Mouse (Mus musculus) lung, embryonic 16.5 days (tissue): ENCODE measurements around the gene Hapln1. TPM values are rescaled to one million over a fixed set of nuclear protein-coding genes. Genes with fewer than 3 reads are reported as not detected.

Experiments
- ATAC-seq: fragments of 200-750 bp; cut with Nextera tagmentation; 2 replicates; pipeline ENCODE4 v1.8.0; 2017; ENCODE audit warnings: low read depth, mild to moderate bottlenecking, moderate library complexity
- H3K27ac ChIP-seq: fragments of 300-500 bp; sonication (generic); 2 replicates; pipeline ENCODE4 v1.5.1; 2014; ENCODE audit warnings: mild to moderate bottlenecking, control low read depth, low read length
- H3K27me3 ChIP-seq: fragments of 300-500 bp; sonication (generic); 2 replicates; pipeline ENCODE4 v1.6.1; 2014; ENCODE audit warnings: low read depth, low read length, mixed read lengths; ENCODE audit not compliant: control insufficient read depth, insufficient read depth
- H3K36me3 ChIP-seq: fragments of 300-500 bp; sonication (generic); 2 replicates; pipeline ENCODE4 v1.6.1; 2014; ENCODE audit warnings: low read length; ENCODE audit not compliant: control insufficient read depth, insufficient read depth
- H3K4me1 ChIP-seq: fragments of 300-500 bp; sonication (generic); replicated peaks from 2 replicates; pipeline ENCODE4 v1.6.1; 2014; ENCODE audit warnings: low read length, mixed read lengths; ENCODE audit not compliant: control insufficient read depth, insufficient read depth
- H3K4me2 ChIP-seq: fragments of 300-500 bp; sonication (generic); 2 replicates; pipeline ENCODE4 v1.6.1; 2014; ENCODE audit warnings: low read depth, low read length, control low read depth
- H3K4me3 ChIP-seq: fragments of 300-500 bp; sonication (generic); 2 replicates; pipeline ENCODE4 v1.5.1; 2014; ENCODE audit warnings: mild to moderate bottlenecking, low read length, control low read depth
- H3K9ac ChIP-seq: fragments of 300-500 bp; sonication (generic); 2 replicates; pipeline ENCODE4 v1.6.1; 2014; ENCODE audit warnings: low read length, control low read depth
- H3K9me3 ChIP-seq: fragments of 300-500 bp; sonication (generic); 2 replicates; pipeline ENCODE4 v1.6.1; 2016; ENCODE audit warnings: low read length; ENCODE audit not compliant: control insufficient read depth
- WGBS: fragments of 180-500 bp; shearing (Covaris S2); extraction: QIAGEN DNeasy Blood & Tissue Kit; methylation state at CpG from one replicate; pipeline ENCODE4 v1.1.7; 2014; 5-methylcytosine and 5-hydroxymethylcytosine counted together
- polyA plus RNA-seq: library from polyadenylated mRNA; unstranded; fragments of >200 nt; fragmentation: Nextera tagmentation; extraction: Ambion mirVana; gene quantifications from 2 replicates; pipeline ENCODE4 v1.2.1, GENCODE M21; 2015

Gene Hapln1
- polyA plus RNA-seq, 1 experiment from 2014 or later = 21.6 TPM

GRCm38 (mm10) chr13:89540301-89540982 lies 846 bp downstream of the Hapln1 start:
- WGBS = 40% methylated on average over 11 of the region's 11 CpGs
- H3K27me3 ChIP-seq = no peaks in the 10 kb centered on the region
- peak overlapping the region; percentile 59 for H3K4me2 ChIP-seq
- H3K4me1 ChIP-seq = no peaks in the 10 kb centered on the region
- H3K36me3 ChIP-seq = no peaks in the 10 kb centered on the region
- ATAC-seq = peak; percentile 53
- H3K9me3 ChIP-seq = no peaks in the 10 kb centered on the region
- peak overlapping the region; percentile 33 for H3K4me3 ChIP-seq
- peak overlapping the region; percentile 61 for H3K27ac ChIP-seq
- 0 out of 2 replicates have a peak overlapping the region, but pooled peaks have one; percentile 18 for H3K9ac ChIP-seq

DNA sequence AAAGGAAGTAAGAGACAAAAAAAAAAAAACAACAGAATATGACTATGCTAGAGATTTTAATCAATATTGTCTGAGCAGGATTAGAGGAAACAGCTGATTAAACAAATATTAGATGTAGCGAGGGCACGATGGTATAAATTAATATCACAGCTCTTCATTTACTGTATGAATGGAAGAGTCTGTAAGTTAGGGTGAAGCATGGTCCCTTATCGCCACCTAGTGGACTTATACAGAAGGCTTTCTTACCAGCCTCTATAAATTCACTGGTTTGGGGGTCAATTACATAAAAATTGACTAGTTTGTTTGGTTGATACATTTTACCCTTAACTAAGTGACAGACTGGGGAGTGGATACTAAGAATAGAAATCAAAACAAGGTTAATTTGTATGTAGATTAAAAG lies 3.4 kb downstream of the Hapln1 start:
- Histone ChIP-seq H3K9ac (no peak overlapping the region), H3K27ac (no peak overlapping the region), H3K4me1 (no peaks in the 10 kb centered on the region), H3K4me3 (no peak overlapping the region), H3K27me3 (no peaks in the 10 kb centered on the region), H3K9me3 (no peaks in the 10 kb centered on the region), H3K4me2 (no peak overlapping the region), H3K36me3 (no peaks in the 10 kb centered on the region)
- no peak for ATAC-seq
- 2% methylated on average over 3 of the region's 3 CpGs for WGBS

GRCm38 (mm10) chr13:89548203-89548740 lies 8.7 kb downstream of the Hapln1 start:
- Histone ChIP-seq H3K4me2 (no peak overlapping the region), H3K36me3 (no peaks in the 10 kb centered on the region), H3K4me3 (no peak overlapping the region), H3K27ac (no peak overlapping the region), H3K27me3 (no peaks in the 10 kb centered on the region), H3K9ac (no peak overlapping the region), H3K4me1 (no peaks in the 10 kb centered on the region), H3K9me3 (no peaks in the 10 kb centered on the region)
- ATAC-seq = no peak
- whole genome bisulfite sequencing = 10% methylated on average over 2 of the region's 2 CpGs

DNA sequence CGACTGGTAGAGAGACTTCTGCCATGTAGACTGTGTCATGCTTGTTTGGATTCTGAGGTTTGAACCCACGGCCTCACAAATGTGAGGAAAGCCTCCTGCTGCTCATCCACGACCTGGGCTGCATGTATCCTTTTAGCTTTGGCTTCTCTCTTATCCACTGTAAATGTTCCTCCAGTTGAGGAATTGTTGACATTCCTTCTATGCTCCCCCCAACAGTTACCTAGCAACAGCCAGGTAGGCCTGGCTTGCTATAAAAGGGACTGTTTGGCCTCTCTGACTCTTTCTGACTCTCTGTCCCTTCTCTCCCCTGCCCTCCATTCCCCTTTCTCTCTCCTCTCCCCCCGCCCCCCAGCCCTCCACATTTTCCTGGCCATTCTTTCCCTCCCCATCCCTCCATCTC lies 9.9 kb downstream of the Hapln1 start:
- no peak overlapping the region for H3K27ac ChIP-seq
- H3K27me3 ChIP-seq = no peaks in the 10 kb centered on the region
- H3K4me1 ChIP-seq = no peaks in the 10 kb centered on the region
- H3K9ac ChIP-seq = no peak overlapping the region
- WGBS = 55% methylated on average over 3 of the region's 4 CpGs
- peak; percentile 59 for ATAC-seq
- H3K9me3 ChIP-seq = no peaks in the 10 kb centered on the region
- H3K4me3 ChIP-seq = no peak overlapping the region
- H3K4me2 ChIP-seq = no peak overlapping the region
- H3K36me3 ChIP-seq = no peaks in the 10 kb centered on the region

- no peak overlapping the region for H3K9ac ChIP-seq
- WGBS = 21% methylated on average over 1 of the region's 1 CpGs
- H3K27me3 ChIP-seq = no peaks in the 10 kb centered on the region
- no peaks in the 10 kb centered on the region for H3K9me3 ChIP-seq
- H3K4me1 ChIP-seq = no peaks in the 10 kb centered on the region
- no peak overlapping the region for H3K4me3 ChIP-seq
- no peaks in the 10 kb centered on the region for H3K36me3 ChIP-seq
- no peak overlapping the region for H3K27ac ChIP-seq
- H3K4me2 ChIP-seq = no peak overlapping the region
- no peak for ATAC-seq
Measured at GRCm38 (mm10) chr13:89551502-89551901, 11.9 kb downstream of the Hapln1 start.

GRCm38 (mm10) chr13:89564518-89564917 lies 24.9 kb downstream of the Hapln1 start:
- WGBS = 87% methylated on average over 5 of the region's 5 CpGs
- ATAC-seq = no peak

GRCm38 (mm10) chr13:89566300-89566699 lies 26.7 kb downstream of the Hapln1 start:
- no peaks in the 10 kb centered on the region for H3K27me3 ChIP-seq
- no peaks in the 10 kb centered on the region for H3K4me1 ChIP-seq
- WGBS = 73% methylated on average over 4 of the region's 4 CpGs
- ATAC-seq = no peak
- no peak overlapping the region for H3K4me3 ChIP-seq
- H3K9me3 ChIP-seq = no peaks in the 10 kb centered on the region
- H3K27ac ChIP-seq = no peak overlapping the region
- H3K4me2 ChIP-seq = no peak overlapping the region
- no peak overlapping the region for H3K9ac ChIP-seq
- no peaks in the 10 kb centered on the region for H3K36me3 ChIP-seq

More at GRCm38 (mm10) chr13:89564518-89564917, 24.9 kb downstream of the Hapln1 start:
- Histone ChIP-seq H3K4me1 (no peaks in the 10 kb centered on the region), H3K9ac (no peak overlapping the region), H3K9me3 (no peaks in the 10 kb centered on the region), H3K36me3 (no peaks in the 10 kb centered on the region), H3K4me3 (no peak overlapping the region), H3K27me3 (no peaks in the 10 kb centered on the region), H3K27ac (no peak overlapping the region), H3K4me2 (no peak overlapping the region)

- H3K4me2 ChIP-seq = no peak overlapping the region
- H3K27ac ChIP-seq = no peak overlapping the region
- H3K4me3 ChIP-seq = no peak overlapping the region
- H3K9me3 ChIP-seq = no peaks in the 10 kb centered on the region
- H3K4me1 ChIP-seq = peaks cover 7% of the 10 kb centered on the region
- H3K9ac ChIP-seq = no peak overlapping the region
- WGBS = 88% methylated on average over 2 of the region's 2 CpGs
- H3K36me3 ChIP-seq = no peaks in the 10 kb centered on the region
- ATAC-seq = no peak
- no peaks in the 10 kb centered on the region for H3K27me3 ChIP-seq
Measured at GRCm38 (mm10) chr13:89579115-89579514, 39.5 kb downstream of the Hapln1 start.

DNA sequence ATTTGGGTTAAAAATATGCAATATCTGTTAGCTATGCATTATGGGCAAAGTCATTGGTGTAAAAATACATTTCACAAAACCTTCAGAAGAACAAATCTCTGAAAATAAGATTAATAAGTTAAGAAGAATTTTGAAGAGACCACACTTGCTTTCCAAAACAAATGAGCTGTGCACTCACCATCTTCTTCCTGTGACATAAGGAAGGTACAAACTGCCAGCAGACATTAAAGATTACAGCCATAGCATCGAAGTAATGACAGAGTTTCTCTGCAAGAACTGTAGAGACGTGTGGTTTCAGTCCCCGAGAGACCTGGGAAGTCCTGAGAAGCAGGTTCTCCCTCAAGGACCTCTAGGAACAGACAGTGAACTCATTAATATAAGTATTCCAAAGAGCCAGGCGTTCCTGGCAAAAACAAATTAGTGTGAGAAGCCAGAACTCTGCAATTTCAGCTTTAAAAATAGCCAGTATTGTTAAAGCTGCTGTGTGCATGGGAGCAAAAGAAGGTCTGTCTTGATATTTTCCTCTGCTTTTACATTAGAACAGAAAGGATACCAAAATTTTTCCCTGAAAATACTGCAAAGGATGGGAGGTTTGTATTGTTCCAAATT lies 43.6 kb downstream of the Hapln1 start:
- peaks cover 13% of the 10 kb centered on the region for H3K4me1 ChIP-seq
- no peaks in the 10 kb centered on the region for H3K36me3 ChIP-seq
- no peaks in the 10 kb centered on the region for H3K27me3 ChIP-seq
- H3K4me3 ChIP-seq = no peak overlapping the region
- no peak for ATAC-seq
- H3K27ac ChIP-seq = no peak overlapping the region
- H3K9ac ChIP-seq = no peak overlapping the region
- no peaks in the 10 kb centered on the region for H3K9me3 ChIP-seq
- no peak overlapping the region for H3K4me2 ChIP-seq
- 49% methylated on average over 4 of the region's 4 CpGs for WGBS
